Mouse (Mus musculus) MEL (cell line): Measurements from ENCODE around the gene Epb41l1.

Experiments
- CHD2 ChIP-seq: IDR thresholded peaks from 2 replicates; pipeline ENCODE4 v1.6.1; 2011; ENCODE audit warnings: low read length, improper control_type of control experiment
- MAZ ChIP-seq: IDR thresholded peaks from 2 replicates; pipeline ENCODE4 v1.6.1; 2012; ENCODE audit warnings: low read depth, mild to moderate bottlenecking, inconsistent platforms, low read length, improper control_type of control experiment
- POLR2A ChIP-seq, 2 experiments: IDR thresholded peaks; 2 replicates each; pipeline ENCODE4 v1.6.1; 2011 to 2012; ENCODE audit warnings: low read length in 2 of 2, mild to moderate bottlenecking in 2 of 2, control low read depth in 1 of 2, improper control_type of control experiment in 1 of 2, low read depth in 1 of 2, moderate library complexity in 1 of 2; ENCODE audit not compliant: control insufficient read depth in 1 of 2, insufficient read depth in 1 of 2, poor library complexity in 1 of 2
- SMC3 ChIP-seq: IDR thresholded peaks from 2 replicates; pipeline ENCODE4 v1.6.1; 2011; ENCODE audit warnings: low read depth, low read length, improper control_type of control experiment
- UBTF ChIP-seq: IDR thresholded peaks from 2 replicates; pipeline ENCODE4 v1.6.1; 2012; ENCODE audit warnings: low read depth, mild to moderate bottlenecking, inconsistent platforms, low read length, improper control_type of control experiment, moderate library complexity, borderline replicate concordance; ENCODE audit not compliant: insufficient read depth

- TF ChIP-seq CHD2 = no peak
- TF ChIP-seq POLR2A (IDR thresholded peaks at IDR 0.05; ENCODE audit: control insufficient read depth in 1 of 2, insufficient read depth in 1 of 2, low read depth in 1 of 2, low read length in 2 of 2, poor library complexity in 1 of 2) = no peak
- no peak for TF ChIP-seq MAZ
- TF ChIP-seq SMC3 = no peak
- no peak for TF ChIP-seq UBTF
Measured at GRCm38 (mm10) chr2:156462154-156463029, 41.7 kb downstream of the Epb41l1 start.
